Mouse (Mus musculus): Measurements from ENCODE around the gene Raf1. TPM values are rescaled to one million over a fixed set of nuclear protein-coding genes. Genes with fewer than 3 reads are reported as not detected.
A peak's percentile ranks its signal among the peaks of the same experiment; 100 is the strongest.

Gene Raf1
- polyA plus RNA-seq, 1 experiment from 2014 or later, result 39.3 TPM

GRCm38 (mm10) chr6:115672700-115673099 is 3.7 kb downstream of the Raf1 start:
- Histone ChIP-seq H3K27ac (ENCODE audit: low read length) (no peak overlapping the region), H3K36me3 (ENCODE audit: control insufficient read depth, insufficient read depth) (no peaks in the 10 kb centered on the region), H3K9me3 (replicated peaks; ENCODE audit: control insufficient read depth, low read length) (no peaks in the 10 kb centered on the region), H3K27me3 (ENCODE audit: control insufficient read depth, insufficient read depth, low read depth, low read length) (no peaks in the 10 kb centered on the region), H3K4me2 (ENCODE audit: low read depth, low read length) (no peak overlapping the region), H3K9ac (ENCODE audit: low read depth, low read length) (no peak overlapping the region), H3K4me3 (ENCODE audit: low read depth, low read length) (no peak overlapping the region), H3K4me1 (ENCODE audit: control insufficient read depth, low read depth, low read length) (peaks cover 29% of the 10 kb centered on the region)
- 85% methylated on average over 1 of the region's 1 CpGs for WGBS (ENCODE audit: insufficient replicate concordance)
- ATAC-seq (ENCODE audit: low read depth), result no peak

DNA sequence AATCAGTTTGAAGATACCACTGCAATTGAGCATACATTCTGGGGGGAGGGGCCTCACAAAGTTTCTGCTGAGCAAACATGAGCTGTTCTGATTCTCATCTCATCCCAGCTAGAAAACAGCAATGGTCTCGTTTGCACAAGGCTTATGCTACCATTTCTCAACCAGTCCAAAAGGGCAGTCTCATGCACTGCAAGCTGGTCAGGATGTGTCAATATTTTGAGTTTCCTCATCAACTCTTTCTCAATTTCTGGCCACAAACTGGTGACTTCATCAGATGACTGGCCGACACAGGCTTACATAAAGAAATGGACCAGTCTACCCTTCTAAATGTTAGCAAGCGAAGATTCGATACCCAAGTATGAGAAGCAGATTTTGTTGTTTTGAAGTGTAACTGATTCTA is 9.8 kb downstream of the Raf1 start:
- Histone ChIP-seq H3K27me3 (ENCODE audit: control insufficient read depth, insufficient read depth, low read depth, low read length) (no peaks in the 10 kb centered on the region), H3K4me1 (ENCODE audit: control insufficient read depth, low read depth, low read length) (peaks cover 26% of the 10 kb centered on the region), H3K4me3 (ENCODE audit: low read depth, low read length) (no peak overlapping the region), H3K36me3 (ENCODE audit: control insufficient read depth, insufficient read depth) (no peaks in the 10 kb centered on the region), H3K9ac (ENCODE audit: low read depth, low read length) (0 out of 2 replicates have a peak overlapping the region, but pooled peaks have one; percentile 14), H3K27ac (ENCODE audit: low read length) (peak overlapping the region; percentile 82), H3K4me2 (ENCODE audit: low read depth, low read length) (peak overlapping the region; percentile 23), H3K9me3 (replicated peaks; ENCODE audit: control insufficient read depth, low read length) (no peaks in the 10 kb centered on the region)
- 43% methylated on average over 4 of the region's 4 CpGs for WGBS (ENCODE audit: insufficient replicate concordance)
- ATAC-seq (ENCODE audit: low read depth), result peak; percentile 91

DNA sequence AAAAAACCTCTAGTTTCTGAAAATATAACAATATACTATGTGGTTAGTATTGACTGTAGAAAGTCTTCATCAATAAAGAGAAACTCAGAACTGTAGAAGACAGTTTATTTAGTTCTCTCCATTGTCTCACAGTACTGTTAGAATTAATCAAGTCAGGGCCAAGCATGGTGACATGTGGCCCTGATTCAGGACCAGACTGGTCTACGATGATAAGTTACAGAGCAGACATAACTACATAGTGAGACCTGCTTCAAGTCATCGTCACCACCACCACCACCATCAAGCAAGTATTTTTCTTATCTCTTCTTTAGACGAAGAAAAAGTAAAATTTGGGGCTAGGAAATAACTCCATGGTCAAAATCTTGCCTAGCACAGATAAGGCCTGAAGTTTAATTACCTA is 12.2 kb downstream of the Raf1 start:
- Histone ChIP-seq H3K27me3 (ENCODE audit: control insufficient read depth, insufficient read depth, low read depth, low read length) (no peaks in the 10 kb centered on the region), H3K4me1 (ENCODE audit: control insufficient read depth, low read depth, low read length) (peaks cover 34% of the 10 kb centered on the region), H3K27ac (ENCODE audit: low read length) (no peak overlapping the region), H3K9ac (ENCODE audit: low read depth, low read length) (no peak overlapping the region), H3K36me3 (ENCODE audit: control insufficient read depth, insufficient read depth) (no peaks in the 10 kb centered on the region), H3K4me3 (ENCODE audit: low read depth, low read length) (no peak overlapping the region), H3K9me3 (replicated peaks; ENCODE audit: control insufficient read depth, low read length) (no peaks in the 10 kb centered on the region), H3K4me2 (ENCODE audit: low read depth, low read length) (no peak overlapping the region)
- 28% methylated on average over 3 of the region's 3 CpGs for WGBS (ENCODE audit: insufficient replicate concordance)
- no peak for ATAC-seq (ENCODE audit: low read depth)

- H3K4me2 ChIP-seq (ENCODE audit: low read depth, low read length), result no peak overlapping the region
- ATAC-seq (ENCODE audit: low read depth), result peak; percentile 70
Observed at GRCm38 (mm10) chr6:115658802-115659201, 17.6 kb downstream of the Raf1 start.

GRCm38 (mm10) chr6:115653939-115654338 is 22.5 kb downstream of the Raf1 start:
- no peaks in the 10 kb centered on the region for H3K27me3 ChIP-seq (ENCODE audit: control insufficient read depth, insufficient read depth, low read depth, low read length)
- H3K4me1 ChIP-seq (ENCODE audit: control insufficient read depth, low read depth, low read length), result peaks cover 64% of the 10 kb centered on the region
- no peak overlapping the region for H3K27ac ChIP-seq (ENCODE audit: low read length)
- no peaks in the 10 kb centered on the region for H3K9me3 ChIP-seq (replicated peaks; ENCODE audit: control insufficient read depth, low read length)
- no peak overlapping the region for H3K4me2 ChIP-seq (ENCODE audit: low read depth, low read length)
- H3K4me3 ChIP-seq (ENCODE audit: low read depth, low read length), result no peak overlapping the region
- no peak overlapping the region for H3K9ac ChIP-seq (ENCODE audit: low read depth, low read length)
- ATAC-seq (ENCODE audit: low read depth), result no peak
- WGBS (ENCODE audit: insufficient replicate concordance), result 10% methylated on average over 2 of the region's 2 CpGs
- no peaks in the 10 kb centered on the region for H3K36me3 ChIP-seq (ENCODE audit: control insufficient read depth, insufficient read depth)

More at GRCm38 (mm10) chr6:115658802-115659201, 17.6 kb downstream of the Raf1 start:
- H3K9ac ChIP-seq (ENCODE audit: low read depth, low read length), result no peak overlapping the region
- peaks cover 46% of the 10 kb centered on the region for H3K4me1 ChIP-seq (ENCODE audit: control insufficient read depth, low read depth, low read length)
- H3K36me3 ChIP-seq (ENCODE audit: control insufficient read depth, insufficient read depth), result no peaks in the 10 kb centered on the region
- no peak overlapping the region for H3K4me3 ChIP-seq (ENCODE audit: low read depth, low read length)
- no peak overlapping the region for H3K27ac ChIP-seq (ENCODE audit: low read length)
- H3K27me3 ChIP-seq (ENCODE audit: control insufficient read depth, insufficient read depth, low read depth, low read length), result no peaks in the 10 kb centered on the region
- no peaks in the 10 kb centered on the region for H3K9me3 ChIP-seq (replicated peaks; ENCODE audit: control insufficient read depth, low read length)

- H3K4me2 ChIP-seq (ENCODE audit: low read depth, low read length), result no peak overlapping the region
Observed at GRCm38 (mm10) chr6:115651719-115652118, 24.7 kb downstream of the Raf1 start.

GRCm38 (mm10) chr6:115650476-115651427 is 25.7 kb downstream of the Raf1 start:
- peak overlapping the region; percentile 44 for H3K4me2 ChIP-seq (ENCODE audit: low read depth, low read length)
- H3K9me3 ChIP-seq (replicated peaks; ENCODE audit: control insufficient read depth, low read length), result no peaks in the 10 kb centered on the region
- ATAC-seq (ENCODE audit: low read depth), result peak; percentile 85
- H3K27me3 ChIP-seq (ENCODE audit: control insufficient read depth, insufficient read depth, low read depth, low read length), result no peaks in the 10 kb centered on the region
- WGBS (ENCODE audit: insufficient replicate concordance), result 13% methylated on average over 5 of the region's 5 CpGs
- H3K9ac ChIP-seq (ENCODE audit: low read depth, low read length), result peak overlapping the region; percentile 31; the same call in 1 of the 2 replicates
- peak overlapping the region; percentile 75 for H3K27ac ChIP-seq (ENCODE audit: low read length)
- no peaks in the 10 kb centered on the region for H3K36me3 ChIP-seq (ENCODE audit: control insufficient read depth, insufficient read depth)
- peaks cover 51% of the 10 kb centered on the region for H3K4me1 ChIP-seq (ENCODE audit: control insufficient read depth, low read depth, low read length)
- H3K4me3 ChIP-seq (ENCODE audit: low read depth, low read length), result no peak overlapping the region

More at GRCm38 (mm10) chr6:115651719-115652118, 24.7 kb downstream of the Raf1 start:
- Histone ChIP-seq H3K9ac (ENCODE audit: low read depth, low read length) (no peak overlapping the region), H3K9me3 (replicated peaks; ENCODE audit: control insufficient read depth, low read length) (no peaks in the 10 kb centered on the region), H3K36me3 (ENCODE audit: control insufficient read depth, insufficient read depth) (no peaks in the 10 kb centered on the region), H3K27ac (ENCODE audit: low read length) (peak overlapping the region; percentile 50; the same call in 1 of the 2 replicates), H3K4me3 (ENCODE audit: low read depth, low read length) (no peak overlapping the region), H3K4me1 (ENCODE audit: control insufficient read depth, low read depth, low read length) (peaks cover 54% of the 10 kb centered on the region), H3K27me3 (ENCODE audit: control insufficient read depth, insufficient read depth, low read depth, low read length) (no peaks in the 10 kb centered on the region)
- ATAC-seq (ENCODE audit: low read depth), result no peak

DNA sequence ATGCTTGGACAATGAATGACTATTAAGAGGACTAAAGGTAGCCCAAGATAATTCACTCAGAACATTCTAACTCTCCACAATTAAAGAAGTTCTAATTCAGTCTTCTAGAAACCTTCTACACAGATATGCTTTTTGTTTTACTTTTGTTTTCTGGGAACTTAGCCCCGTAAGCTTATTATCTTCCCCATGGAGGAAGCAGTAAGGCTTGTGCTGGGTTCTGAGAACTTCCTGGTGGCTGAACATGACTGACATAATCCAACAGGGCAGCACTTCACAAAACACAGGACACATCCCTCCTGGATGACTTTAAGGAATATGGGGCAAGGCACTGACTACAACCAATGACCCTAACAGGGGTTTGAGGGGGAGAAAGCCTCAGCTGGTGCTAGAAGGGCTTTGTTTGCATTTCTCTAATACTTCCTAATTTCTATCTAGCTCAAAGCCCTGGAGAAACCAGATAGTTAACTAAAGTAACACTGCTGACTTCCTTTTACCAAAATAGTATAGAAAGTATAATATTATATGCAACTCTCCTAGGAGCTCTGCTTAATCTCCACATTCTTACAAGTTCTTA is 26.6 kb downstream of the Raf1 start:
- 19% methylated on average over 1 of the region's 1 CpGs for WGBS (ENCODE audit: insufficient replicate concordance)
- Histone ChIP-seq H3K4me2 (ENCODE audit: low read depth, low read length) (peak overlapping the region; percentile 26), H3K4me3 (ENCODE audit: low read depth, low read length) (no peak overlapping the region), H3K9me3 (replicated peaks; ENCODE audit: control insufficient read depth, low read length) (no peaks in the 10 kb centered on the region), H3K27ac (ENCODE audit: low read length) (peak overlapping the region; percentile 75), H3K4me1 (ENCODE audit: control insufficient read depth, low read depth, low read length) (peaks cover 49% of the 10 kb centered on the region), H3K9ac (ENCODE audit: low read depth, low read length) (no peak overlapping the region), H3K36me3 (ENCODE audit: control insufficient read depth, insufficient read depth) (no peaks in the 10 kb centered on the region), H3K27me3 (ENCODE audit: control insufficient read depth, insufficient read depth, low read depth, low read length) (no peaks in the 10 kb centered on the region)
- ATAC-seq (ENCODE audit: low read depth), result no peak

GRCm38 (mm10) chr6:115643315-115643714 is 33.1 kb downstream of the Raf1 start:
- Histone ChIP-seq H3K4me3 (ENCODE audit: low read depth, low read length) (no peak overlapping the region), H3K9ac (ENCODE audit: low read depth, low read length) (no peak overlapping the region), H3K36me3 (ENCODE audit: control insufficient read depth, insufficient read depth) (0 out of 2 replicates have a peak, but pooled peaks cover 3% of the 10 kb centered on the region), H3K4me2 (ENCODE audit: low read depth, low read length) (no peak overlapping the region), H3K27ac (ENCODE audit: low read length) (no peak overlapping the region), H3K9me3 (replicated peaks; ENCODE audit: control insufficient read depth, low read length) (no peaks in the 10 kb centered on the region), H3K27me3 (ENCODE audit: control insufficient read depth, insufficient read depth, low read depth, low read length) (no peaks in the 10 kb centered on the region), H3K4me1 (ENCODE audit: control insufficient read depth, low read depth, low read length) (peaks cover under 1% of the 10 kb centered on the region)
- no peak for ATAC-seq (ENCODE audit: low read depth)
- WGBS (ENCODE audit: insufficient replicate concordance), result 87% methylated on average over 1 of the region's 1 CpGs

Measured in liver, embryonic 16.5 days (tissue).